Mouse (Mus musculus) T-cell, adult 2 months (primary cell): ENCODE data around the gene Cltrn.

Experiments
- DNase-seq: peaks from one replicate; pipeline ENCODE4 v3.0.0; 2022; ENCODE audit warnings: low spot score

Gene Cltrn

DNA sequence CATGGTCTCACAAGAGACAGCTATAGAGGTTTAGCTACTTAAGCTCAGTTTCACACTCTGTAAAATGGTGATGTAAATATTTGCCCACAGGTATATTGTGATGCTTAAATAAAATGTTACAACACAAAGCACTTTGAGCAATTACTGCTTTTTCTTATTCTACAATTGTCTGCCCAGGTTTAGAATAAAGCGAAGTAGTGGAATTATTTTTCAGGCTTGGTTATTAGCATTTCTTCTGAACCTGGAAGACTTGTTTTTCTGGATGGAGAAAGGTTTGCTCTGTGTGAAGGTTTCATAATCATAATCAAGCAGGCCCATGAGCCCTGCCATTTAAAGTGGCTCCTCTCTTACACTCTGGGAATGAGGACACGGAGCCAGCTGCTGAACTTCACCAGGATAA, 50.4 kb downstream of the Cltrn start, which contains the start of gene Ace2:
Gene Ace2 (plus strand): TSS at position 301 of the 400 bp plus-strand sequence.
- no peak for DNase-seq

- DNase-seq = no peak
These were observed 57.0 kb downstream of the Cltrn start for GRCm38 (mm10) chrX:164145463-164146250.

- DNase-seq = no peak
These were observed 64.1 kb downstream of the Cltrn start for GRCm38 (mm10) chrX:164152703-164153102.

- no peak for DNase-seq
These were observed 65.0 kb downstream of the Cltrn start for GRCm38 (mm10) chrX:164153606-164154005.

GRCm38 (mm10) chrX:164154594-164154993, 66.0 kb downstream of the Cltrn start:
- DNase-seq = no peak

DNA sequence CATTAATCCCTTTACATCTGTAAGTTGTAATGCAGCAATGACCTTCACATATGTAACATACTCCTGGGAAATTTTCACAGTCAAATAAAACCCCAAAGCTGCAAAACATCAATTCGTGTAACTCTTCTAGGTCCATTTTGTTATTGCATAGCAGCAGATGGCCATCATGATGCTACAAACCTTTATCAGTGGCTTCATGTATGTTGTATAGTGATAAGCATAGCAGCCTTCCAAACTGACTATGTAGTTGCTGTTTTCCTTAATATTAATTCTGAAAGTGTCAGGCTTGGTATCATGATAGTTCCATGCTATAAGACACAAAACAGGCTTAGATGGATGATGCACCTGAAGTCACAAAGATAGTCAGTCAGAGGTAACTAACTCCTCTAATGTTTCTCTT, 76.1 kb downstream of the Cltrn start:
- no peak for DNase-seq
